Comparison of ENCODE assay signal across 28 mouse cellular contexts in the genomic region with DNA sequence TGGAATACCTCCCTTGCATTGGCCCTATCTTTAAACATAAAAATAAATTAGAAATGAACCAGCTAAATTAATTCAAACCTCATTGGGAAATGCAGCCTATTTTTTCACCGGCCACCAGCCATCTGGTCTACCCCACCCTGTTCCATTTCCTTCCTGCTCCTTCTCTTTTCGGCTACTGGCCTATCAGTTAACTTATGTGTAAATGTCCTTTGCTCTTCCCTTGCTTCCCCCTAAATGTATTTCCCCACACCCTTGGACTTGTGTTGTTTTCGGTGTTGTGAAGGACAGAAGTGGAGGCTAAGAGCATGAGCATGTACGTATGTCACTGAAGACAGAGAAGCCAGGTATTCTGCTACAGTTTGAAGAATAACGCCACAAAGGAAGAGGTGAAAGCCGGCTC.
"Had no signal": no experiment of that assay in that cellular context is flagged by ENCODE, and none has a peak within 500 bp of the region (broad histone marks: within the 10 kb centered on the region; RNA-seq: fewer than 3 reads in every experiment).

No protein-coding gene starts in this region.

- H3K36me3 ChIP-seq: embryonic facial prominence, embryonic 10.5 days; embryonic facial prominence, embryonic 12.5 days; embryonic facial prominence, embryonic 13.5 days; embryonic facial prominence, embryonic 15.5 days; forebrain, embryonic 10.5 days; forebrain, embryonic 12.5 days; forebrain, embryonic 15.5 days had no signal

- H3K9ac ChIP-seq: embryonic facial prominence, embryonic 12.5 days; embryonic facial prominence, embryonic 13.5 days; embryonic facial prominence, embryonic 15.5 days; forebrain, embryonic 12.5 days; forebrain, embryonic 13.5 days; forebrain, embryonic 15.5 days; forebrain, postnatal 0 days had no signal

- ATAC-seq: forebrain, embryonic 13.5 days; forebrain, embryonic 14.5 days; forebrain, embryonic 15.5 days; forebrain, embryonic 16.5 days; forebrain, postnatal 0 days had no signal

- H3K4me2 ChIP-seq: embryonic facial prominence, embryonic 12.5 days; embryonic facial prominence, embryonic 13.5 days; embryonic facial prominence, embryonic 15.5 days; forebrain, embryonic 12.5 days; forebrain, embryonic 13.5 days; forebrain, embryonic 15.5 days had no signal

- DNase-seq: cerebellum, adult 2 months; cerebellum, adult 8-10 months; cerebellum, adult 9-10 months; cerebellum, adult 9-11 months; cerebellum, postnatal 10 days; cerebellum, postnatal 14 days; cerebellum, postnatal 25 days; cerebellum, postnatal 36 days; embryo, embryonic 11 days; forebrain, postnatal 0 days; gastrocnemius, adult 2 months; gastrocnemius, postnatal 10 days; gastrocnemius, postnatal 14 days; gastrocnemius, postnatal 25 days; gastrocnemius, postnatal 36 days; heart, adult 18-20 months; heart, adult 2 months had no signal

- H3K27ac ChIP-seq: embryonic facial prominence, embryonic 10.5 days; embryonic facial prominence, embryonic 12.5 days; embryonic facial prominence, embryonic 13.5 days; embryonic facial prominence, embryonic 15.5 days; forebrain, embryonic 10.5 days; forebrain, embryonic 12.5 days; forebrain, embryonic 13.5 days; forebrain, embryonic 15.5 days; gastrocnemius, adult 2 months; heart, adult 2 months had no signal

- H3K4me1 ChIP-seq: embryonic facial prominence, embryonic 10.5 days; embryonic facial prominence, embryonic 12.5 days; embryonic facial prominence, embryonic 13.5 days; embryonic facial prominence, embryonic 15.5 days; forebrain, embryonic 12.5 days had no signal

- H3K4me3 ChIP-seq: embryonic facial prominence, embryonic 10.5 days; embryonic facial prominence, embryonic 12.5 days; embryonic facial prominence, embryonic 13.5 days; embryonic facial prominence, embryonic 15.5 days; erythroblast, embryonic 14.5 days; forebrain, embryonic 10.5 days; forebrain, embryonic 12.5 days; forebrain, embryonic 13.5 days; forebrain, embryonic 15.5 days; gastrocnemius, adult 2 months; heart, adult 2 months had no signal

- H3K9me3 ChIP-seq: embryonic facial prominence, embryonic 10.5 days; embryonic facial prominence, embryonic 12.5 days; embryonic facial prominence, embryonic 13.5 days; embryonic facial prominence, embryonic 15.5 days; forebrain, embryonic 10.5 days; forebrain, embryonic 12.5 days; forebrain, embryonic 13.5 days; forebrain, embryonic 15.5 days had no signal

- H3K27me3 ChIP-seq: embryonic facial prominence, embryonic 12.5 days; embryonic facial prominence, embryonic 13.5 days; embryonic facial prominence, embryonic 15.5 days; forebrain, embryonic 12.5 days; forebrain, embryonic 13.5 days; forebrain, embryonic 15.5 days had no signal
